Mouse (Mus musculus): Measurements from ENCODE around the gene Dync1i1.

The Dync1i1 gene

DNA sequence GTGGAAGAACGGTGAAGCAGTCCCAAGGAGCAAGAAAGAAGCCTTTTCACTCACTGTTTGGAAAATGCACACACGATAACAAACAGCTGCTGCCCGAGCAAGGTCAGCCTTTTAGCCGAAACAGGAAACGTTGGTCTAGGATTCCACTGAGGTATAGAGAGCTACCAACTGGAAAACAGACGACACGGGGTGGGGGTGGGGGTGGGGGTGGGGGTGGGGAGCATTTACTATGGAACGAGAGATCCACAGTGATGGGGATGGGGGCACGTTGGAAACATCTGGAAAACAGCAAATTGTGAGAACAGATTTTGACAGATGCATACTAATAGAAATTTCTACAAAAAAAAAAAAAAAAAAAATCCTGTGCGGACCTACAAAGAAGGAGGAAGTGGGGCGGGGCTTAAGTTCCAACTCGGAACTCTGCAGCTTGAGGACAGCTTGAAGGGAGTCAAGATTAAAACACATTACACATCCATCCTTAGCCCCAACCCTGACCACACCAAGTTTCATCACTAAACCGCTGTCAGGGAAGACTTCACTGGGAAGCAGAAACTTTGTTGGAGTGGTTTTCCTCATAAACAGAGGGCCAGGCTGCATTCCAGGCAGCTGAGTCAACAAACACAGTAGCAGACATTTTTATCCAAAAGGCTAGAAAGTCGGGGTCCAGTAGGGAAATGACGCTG is 251.9 kb downstream of the Dync1i1 start:
- DNase-seq: peak; percentile 35

DNA sequence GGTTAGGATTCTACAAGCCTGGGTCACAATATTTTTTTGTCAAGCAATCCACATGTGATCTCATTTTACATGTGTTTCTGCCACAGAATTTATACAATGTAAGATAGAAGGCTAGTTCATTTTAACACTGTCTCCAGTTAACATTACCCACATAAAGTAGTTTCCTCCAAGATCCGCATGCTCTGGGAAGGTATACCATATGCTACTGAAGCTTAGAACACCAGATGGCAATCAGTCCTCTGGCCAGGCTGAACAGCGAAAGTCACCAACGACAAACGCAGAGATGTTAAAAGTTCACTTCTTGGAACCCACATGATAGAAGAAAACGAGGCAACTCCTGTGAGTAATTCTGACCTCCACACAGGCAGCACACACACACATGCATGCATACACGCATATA is 265.8 kb downstream of the Dync1i1 start:
- no peak for DNase-seq

DNA sequence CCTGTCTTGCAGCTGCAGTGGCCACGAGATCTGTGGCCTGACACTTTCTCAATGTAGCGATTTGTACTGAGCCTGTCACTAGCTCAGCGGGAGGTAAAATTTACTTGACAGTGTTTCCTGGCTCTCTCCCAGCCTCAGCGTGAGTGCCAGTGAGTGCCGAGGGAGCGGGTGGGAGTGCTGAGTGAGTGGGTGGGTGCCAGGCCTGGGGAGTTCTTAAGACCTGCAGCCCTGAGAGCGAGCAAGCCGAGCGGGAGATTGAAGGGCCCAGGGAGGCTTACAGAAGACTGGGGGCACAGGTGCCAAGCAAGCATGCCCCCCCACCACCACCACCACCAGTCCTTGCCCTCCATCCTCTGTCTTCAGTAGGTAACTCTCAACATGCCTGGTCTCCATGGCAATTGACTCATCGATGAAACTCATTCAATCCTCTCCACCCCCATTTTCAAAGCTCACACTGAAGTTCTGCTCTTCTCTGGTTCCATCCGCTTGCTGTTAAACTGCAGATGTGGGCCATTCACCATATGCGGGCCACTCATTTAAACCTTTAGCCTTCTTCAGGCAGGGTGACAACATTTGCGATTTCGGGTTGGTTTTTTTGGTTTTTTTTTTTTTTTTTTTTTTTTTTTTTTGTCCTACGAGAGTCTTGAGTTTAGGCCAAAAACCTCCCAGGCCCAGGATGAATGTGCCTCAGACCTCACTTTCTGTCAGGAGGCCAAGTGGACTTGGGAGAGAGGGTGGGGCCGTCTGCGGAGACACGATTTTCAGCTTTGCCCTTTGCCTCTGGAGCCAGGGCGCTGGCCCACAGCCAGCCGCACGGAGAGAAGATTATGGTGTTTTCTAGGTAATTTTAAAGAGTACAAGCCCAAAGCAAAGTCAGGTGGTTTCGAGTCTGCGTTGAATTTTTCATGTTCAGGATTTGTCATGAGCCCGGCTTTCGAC is 266.6 kb downstream of the Dync1i1 start:
- peak; percentile 81 for DNase-seq

DNA sequence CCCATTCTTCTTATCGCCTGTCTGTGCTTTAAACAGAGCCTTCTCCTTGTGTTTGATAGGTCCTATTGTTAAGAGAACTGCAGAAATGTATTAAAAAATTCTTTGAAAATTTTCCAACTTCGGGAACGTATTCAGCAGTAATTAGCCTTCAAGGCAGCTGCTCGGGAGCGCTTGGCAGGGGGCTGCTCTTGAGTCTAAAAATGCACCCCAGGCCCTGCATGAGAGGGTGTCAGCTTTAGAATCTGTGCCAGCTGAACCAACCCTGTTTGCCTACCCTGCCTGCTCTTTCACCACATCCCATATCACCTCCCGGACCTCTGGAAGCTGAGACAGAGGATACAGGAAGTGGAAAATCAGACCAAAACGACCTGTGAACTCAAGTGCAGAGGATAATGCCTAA is 267.6 kb downstream of the Dync1i1 start:
- no peak for DNase-seq

DNA sequence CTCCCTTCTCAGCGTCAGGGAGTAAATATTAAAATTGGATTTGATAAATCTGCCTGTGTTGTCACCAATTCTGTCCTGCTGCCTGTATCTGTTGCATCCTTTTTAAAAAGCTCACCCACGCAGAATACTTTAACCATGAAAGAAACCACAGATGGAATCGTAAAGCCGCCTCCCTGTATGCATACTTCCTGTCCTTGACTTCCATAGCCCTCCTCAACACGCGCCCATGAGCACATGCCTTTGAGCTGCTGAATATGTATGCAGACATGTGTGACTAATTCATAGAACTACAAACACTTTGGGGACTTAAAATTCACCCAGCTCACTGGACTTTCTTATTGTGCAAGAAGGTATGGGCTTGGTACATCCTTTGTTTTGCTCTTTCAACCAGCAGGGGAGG is 272.1 kb downstream of the Dync1i1 start:
- DNase-seq: no peak

DNA sequence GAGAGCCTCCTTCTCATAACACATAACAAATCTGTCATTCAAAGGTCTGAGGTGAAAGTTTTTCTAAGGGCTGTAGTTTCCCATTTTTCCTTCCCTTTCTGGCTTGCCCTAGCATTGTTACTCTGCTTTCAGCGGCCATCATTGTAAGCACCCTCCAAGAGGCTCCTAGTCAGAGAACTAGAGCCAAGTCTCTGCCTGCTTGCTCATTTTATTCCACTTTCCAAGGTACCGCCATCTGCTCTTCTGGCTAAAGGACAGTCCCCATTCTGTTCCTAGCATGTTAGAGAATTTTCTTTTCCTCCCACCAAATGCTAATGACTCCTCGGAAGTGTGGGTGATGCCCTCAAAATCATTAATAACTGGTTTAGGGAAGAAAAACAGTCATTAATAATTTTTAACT is 276.6 kb downstream of the Dync1i1 start:
- no peak for DNase-seq

DNA sequence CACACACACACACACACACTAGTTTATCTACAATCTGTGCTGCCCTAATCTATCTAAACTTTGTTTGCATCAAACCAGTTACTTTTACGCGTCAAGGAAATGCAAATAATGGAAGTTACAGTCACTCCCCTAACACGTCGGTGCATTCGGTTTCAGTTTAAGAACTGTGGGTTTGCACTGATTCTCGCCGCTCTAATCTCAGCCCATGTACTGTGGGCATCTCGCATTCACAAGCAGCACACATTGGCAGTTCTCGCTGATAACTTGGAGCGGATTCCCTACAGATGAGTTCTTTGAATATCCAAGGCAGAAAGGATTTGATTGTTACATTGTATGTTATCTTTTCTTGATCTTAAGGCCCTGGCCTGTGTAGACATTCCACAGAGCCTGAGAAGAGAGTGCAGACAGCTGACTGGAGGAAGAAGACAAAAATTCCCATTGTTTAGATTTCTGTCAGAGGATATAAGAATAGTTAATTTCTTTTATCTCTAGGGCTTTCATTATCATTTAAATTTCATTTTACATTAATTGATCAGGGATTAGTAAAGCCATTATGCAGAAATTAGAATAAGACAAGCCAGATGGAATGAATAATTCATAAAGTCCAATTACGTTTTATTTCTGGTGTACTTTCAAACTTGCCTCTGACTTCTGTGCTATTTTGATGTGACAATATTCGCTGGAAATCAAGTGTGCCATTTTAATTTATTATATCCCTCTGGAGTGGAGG is 279.5 kb downstream of the Dync1i1 start:
- no peak for DNase-seq

DNA sequence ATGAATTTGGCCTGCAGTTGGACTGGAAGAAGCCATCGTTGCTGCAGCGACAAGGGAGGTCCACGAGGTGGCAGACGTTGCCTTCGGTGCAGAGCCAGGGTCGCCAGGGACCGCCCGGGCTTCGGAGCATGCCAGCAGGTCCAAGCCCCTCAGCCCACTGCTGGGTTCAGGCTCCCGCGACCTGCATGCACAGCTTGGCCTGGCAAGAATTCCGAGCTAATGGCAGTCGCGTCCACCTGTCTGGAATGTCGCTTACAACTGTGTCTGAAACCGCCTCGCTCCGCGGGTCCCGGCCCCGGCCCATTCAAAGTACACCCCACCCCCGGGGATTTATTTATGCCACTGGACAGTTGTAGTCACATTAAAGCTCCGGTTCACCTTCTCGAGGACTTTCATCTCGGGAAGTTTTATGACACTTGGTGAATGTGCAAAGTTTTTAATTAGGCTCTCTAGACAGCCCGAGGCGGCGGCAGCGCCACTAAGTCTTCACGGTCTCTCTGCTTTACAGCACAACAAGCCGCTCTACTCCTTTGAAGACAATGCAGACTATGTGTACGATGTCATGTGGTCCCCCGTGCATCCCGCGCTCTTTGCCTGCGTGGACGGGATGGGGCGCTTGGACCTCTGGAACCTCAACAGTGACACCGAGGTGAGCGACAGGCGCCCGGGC is 280.5 kb downstream of the Dync1i1 start:
- peak; percentile 88 for DNase-seq

DNA sequence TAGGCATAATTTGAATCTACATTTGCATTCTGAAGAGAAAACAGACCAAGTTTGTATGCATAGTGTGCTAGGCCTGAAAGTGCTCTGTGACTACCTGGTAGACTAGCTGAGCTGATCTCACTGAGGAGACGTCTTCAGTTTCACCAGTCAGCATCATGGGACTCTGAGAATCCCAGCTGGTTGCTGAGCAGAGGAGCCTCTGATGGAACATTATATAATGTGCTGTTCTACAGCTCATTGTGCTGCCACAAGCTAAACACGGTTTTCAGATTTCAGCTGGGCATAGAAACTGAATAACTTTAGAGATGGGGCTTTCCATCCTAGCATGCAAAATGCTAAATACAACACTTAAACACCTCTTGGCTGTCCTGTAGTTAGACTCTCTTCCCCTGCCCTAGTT is 285.9 kb downstream of the Dync1i1 start:
- DNase-seq: no peak

DNA sequence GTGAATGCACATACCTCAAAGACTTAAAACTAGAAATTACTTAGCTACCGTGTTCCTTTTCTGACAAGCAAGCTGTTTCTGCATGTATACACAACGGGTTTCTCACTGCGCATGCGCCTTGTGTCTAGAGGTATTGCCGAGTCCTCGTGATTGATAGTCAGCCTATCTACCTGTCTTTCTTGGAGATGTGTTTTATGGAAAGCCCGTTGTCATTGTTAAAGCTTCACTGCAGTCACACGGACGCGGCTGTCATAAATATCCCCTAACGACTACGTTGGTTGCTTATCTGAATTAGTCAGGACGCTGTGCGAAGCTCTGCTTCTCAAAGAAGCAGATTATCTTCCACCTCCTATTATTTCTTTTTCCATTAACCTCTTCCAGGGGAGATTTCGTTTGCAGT is 290.2 kb downstream of the Dync1i1 start:
- DNase-seq: no peak

DNA sequence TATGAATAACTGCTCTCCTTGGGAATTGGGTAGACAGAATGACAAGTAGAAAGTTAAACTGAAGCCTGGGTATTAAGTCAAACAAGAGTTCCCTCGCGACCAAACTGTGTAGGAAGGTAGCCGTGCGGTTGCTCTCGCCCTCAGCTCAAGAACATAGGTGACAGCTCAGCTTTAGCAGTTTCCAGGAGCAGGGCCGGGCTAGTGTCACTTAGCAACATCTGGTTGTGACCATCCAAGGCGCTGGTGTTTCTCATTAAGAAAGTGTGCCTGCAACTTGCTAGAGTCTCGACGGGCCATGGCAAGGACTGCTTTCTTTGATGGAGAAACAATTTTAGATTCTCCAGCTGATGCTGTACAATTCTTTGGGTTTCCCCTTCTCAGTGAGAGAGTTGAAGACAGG is 291.5 kb downstream of the Dync1i1 start:
- DNase-seq: no peak

DNA sequence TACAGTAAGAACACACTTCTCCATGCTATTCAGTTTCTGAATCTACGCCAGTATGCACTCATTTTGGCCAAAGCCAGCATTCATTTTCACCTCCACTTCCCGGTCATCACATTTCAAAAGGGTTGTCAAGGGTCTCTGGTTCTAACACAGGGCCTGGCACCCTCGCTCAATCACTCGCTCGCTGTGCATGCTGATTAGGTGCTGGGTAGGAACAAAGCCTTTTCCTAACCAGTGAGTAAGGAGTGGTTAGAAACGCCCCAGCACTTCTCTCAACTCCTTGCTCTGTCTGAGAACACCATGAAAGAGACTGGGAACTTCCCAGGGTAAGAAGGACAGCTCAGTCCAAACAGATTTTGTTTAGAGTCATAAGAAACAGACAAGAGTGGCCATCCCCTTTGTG is 298.5 kb downstream of the Dync1i1 start:
- DNase-seq: no peak

DNA sequence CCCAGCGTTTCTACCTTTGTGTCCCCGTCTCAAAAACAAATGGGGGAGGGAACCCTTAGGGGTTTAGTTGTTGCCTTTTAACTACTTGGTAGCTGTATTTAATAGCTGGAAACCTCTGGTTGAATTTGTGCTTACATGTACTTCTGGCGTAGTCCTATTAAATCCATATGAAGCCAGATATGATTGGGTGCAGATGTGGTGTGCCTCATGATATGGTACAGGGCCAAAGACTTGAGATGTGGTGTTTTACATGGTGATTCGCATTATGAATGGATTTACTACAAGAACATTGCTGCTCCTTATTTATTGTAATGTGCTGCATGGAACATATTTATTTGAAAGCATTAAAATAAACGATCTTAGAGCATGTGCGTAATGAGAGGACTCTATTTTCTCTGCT is 302.2 kb downstream of the Dync1i1 start:
- no peak for DNase-seq

DNA sequence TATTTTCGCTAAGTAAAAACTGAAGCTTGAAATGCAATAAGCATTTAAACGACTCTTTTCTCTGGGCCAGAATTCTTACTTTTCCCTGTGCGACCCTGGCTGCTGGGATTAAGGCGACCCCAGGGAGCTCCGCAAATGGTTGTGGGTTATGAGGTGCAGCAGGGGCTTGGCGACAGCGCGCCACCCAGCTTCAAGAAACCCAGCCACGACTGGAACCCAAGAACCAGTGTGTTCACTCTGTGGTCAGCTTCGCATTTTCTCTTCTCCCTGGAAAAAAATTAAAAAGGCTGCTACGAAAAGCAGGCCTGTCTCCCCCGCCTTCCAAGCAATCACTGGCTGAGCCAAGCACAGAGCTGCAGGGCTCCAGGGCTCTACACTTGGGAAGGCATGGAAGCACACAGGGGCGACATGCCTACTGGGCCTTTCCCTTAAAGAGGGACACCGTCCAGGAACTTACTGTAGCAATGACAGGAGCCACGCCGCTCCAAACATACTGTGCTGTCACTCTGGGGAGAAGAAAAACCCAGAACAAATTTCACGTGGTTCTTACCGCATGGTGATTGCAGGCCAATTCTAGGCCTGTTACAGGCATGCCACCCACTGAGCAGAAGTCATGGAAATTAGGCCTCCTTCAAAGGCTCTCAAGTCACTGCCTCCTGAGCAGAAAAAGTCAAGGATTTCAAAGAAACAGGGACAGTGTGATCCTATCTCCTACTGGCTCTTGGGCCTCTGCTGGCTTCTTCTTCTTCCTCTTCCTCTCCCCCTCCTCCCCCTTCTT is 313.5 kb downstream of the Dync1i1 start:
- DNase-seq: no peak

DNA sequence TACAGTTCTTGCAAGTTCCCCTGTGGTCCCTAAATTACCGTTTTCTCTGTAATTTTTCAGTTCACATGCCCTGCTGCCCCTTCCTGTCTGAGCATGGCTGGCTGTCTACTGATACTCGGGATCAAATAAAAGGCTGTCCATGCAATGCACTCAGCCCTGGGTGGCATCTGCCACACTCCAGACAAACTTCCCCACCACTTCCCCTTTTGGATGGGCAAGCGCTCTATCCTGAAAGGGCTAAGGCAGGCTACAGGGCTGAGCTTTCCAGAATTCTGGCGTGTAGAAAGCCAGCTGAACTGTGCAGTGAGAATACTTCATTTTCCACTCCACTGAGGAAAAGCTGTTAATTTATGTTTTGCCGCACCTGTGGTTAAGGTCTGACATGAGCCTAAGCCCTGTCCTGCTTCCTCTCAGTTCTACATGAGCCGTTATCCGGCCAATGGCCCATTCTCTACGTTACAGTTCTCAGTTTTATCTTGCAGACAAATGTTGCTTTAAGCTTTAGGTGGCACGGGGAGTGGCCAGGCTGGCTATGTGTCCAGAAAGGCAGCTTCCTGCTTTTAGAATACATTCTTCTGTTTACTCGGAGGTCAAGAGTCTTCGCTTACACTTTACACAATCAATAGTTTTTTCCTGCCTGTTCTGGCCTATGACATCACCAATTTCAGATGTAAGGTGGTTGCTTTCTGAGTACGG is 321.4 kb downstream of the Dync1i1 start:
- no peak for DNase-seq

DNA sequence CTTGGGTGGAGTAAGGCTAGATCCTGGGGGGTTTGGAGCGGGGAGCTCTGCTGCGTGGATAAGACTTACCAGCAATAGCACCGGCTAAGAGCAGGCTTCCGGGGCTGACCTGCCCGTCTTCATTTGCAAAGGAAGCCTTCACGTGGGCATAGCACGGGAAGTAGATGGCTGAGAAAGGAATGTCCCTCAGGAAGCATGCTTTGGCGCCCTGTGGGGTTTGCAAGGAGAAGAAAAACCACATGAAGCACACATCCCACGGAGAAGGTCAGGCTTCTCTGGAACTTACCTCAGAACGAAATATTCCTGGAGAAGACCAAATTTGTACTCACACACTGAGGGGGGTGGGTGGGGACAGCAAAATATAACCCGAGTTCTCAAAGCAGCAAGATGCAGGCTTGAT is 327.3 kb downstream of the Dync1i1 start:
- no peak for DNase-seq

DNA sequence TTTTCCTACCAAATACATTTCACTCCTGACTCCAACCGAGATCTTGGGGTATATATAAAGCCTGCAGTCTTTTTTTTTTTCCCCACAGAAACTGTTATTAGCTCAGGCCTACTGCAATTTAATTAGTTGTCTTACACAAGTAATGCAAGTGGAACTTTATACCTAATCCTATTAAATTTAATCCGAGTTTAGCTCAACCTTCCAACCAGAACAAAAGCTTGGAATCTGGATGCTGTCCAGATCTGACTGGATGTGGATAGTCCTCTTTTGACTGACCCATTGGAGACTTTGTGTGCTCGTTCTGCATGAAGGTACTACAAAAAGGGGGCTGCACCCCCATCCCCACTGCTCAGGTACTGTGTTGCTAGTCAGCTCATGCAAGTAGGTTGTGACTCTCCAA is 328.5 kb downstream of the Dync1i1 start:
- no peak for DNase-seq

DNA sequence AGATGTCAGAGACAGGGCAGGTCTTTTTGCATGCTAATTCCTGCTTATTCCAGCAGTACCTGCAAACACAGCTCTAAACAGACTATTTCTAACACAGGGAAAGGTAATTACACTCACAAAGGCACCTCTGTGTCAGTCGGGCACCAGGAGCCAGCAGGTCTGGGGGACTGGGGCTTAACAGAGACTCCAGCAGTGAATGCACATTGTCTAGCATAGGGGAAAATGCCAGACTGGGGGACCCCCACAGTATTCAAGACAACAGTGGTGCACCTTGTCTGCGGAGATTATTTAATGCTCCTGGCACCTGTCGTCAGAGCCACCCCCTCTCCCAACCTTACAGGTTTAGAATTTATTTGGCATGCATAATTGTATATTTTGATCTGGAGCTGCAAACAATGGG is 333.1 kb downstream of the Dync1i1 start:
- no peak for DNase-seq

DNA sequence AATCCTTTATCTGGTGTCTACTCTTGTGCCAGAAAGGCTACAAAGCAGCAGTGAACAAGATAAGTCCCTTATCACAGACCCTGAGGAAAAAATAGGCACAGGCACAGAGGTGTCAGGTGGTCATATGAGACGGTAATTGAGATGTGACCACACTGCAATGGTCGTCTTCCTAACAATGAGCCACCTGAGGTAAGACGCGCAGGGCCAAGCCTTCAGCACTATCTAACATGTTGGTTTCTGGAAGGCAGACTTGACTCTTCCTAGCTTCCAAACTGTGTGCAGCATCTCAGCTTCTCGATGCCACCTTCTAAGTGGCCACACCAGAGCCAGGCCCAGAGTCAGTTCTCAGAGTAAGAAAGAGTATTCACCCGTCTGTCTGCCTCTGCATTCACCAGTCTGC is 341.8 kb downstream of the Dync1i1 start:
- no peak for DNase-seq

DNA sequence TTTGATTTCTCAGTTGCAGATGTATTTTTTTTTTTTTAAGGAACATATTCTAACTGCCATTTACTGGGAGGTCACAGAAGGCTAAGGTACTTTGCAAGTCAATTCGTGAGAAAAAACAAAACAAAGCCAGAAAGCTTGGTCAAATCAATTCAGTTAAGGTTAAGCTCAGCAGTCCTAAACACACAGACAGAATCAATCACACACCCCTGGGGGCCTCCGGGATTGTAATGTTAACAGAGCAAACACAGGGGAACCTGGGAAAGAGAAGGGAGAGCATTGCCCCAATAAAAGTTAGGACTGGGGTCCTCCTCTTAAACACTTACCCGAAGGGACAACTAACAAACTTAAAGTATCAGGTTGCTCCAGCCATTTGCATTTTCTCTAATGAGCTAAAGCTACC is 344.6 kb downstream of the Dync1i1 start:
- no peak for DNase-seq

DNA sequence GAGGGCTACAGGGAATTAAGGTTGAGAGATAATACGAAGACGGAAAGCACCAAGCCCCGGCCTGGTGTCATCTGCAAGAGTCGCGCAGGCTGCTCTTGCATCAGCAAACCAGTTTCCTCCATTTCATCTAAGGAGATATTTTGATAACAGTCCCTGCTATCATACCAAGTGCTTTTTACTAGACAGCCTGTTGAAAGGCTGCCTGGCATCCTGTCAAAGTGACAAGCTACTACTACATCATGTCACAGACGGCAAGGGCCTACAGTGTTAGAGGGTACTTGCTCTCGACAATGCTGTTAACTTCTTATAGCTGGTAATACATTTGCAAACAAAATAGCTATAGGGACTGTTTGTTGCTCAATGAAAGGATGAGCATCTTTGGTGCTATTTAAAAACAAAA is 345.6 kb downstream of the Dync1i1 start:
- DNase-seq: no peak
